Mouse (Mus musculus) megakaryocyte, embryonic 14.5 days (primary cell): ENCODE results near the gene Cdyl.

Experiments used
- FLI1 ChIP-seq: IDR thresholded peaks from 2 replicates; pipeline ENCODE4 v1.6.1; 2012; ENCODE audit warnings: low read length, inconsistent platforms, mixed read lengths
- GATA1 ChIP-seq: IDR thresholded peaks from 3 replicates; pipeline ENCODE4 v1.6.1; 2012; ENCODE audit warnings: mixed read lengths, low read length, inconsistent platforms, borderline replicate concordance

DNA sequence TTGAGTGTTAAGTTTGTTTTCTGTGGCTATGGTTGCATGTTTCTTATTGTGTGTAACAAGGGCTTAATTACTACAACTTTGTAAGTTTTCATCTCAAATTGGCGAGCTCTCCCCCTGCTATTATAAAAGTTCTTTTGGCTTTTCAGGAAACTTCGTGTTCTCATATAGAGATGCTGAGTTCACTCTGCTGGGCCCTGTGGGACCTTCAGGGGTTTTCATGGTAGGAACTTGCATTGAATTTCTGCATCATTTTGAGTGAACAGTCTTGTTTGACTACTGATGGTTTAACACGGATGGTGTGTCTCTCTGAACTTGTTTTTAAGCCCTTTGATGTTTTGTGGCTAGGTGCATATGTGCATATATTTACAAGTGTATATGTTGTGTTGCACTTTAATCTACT lies 121.1 kb downstream of the Cdyl start:
- TF ChIP-seq GATA1, result no peak
- no peak for TF ChIP-seq FLI1
